ENCODE assay signal across 33 mouse cellular contexts in genomic region chr1:171515557-171515956, GRCm38 (mm10). TPM values are rescaled to one million over a fixed set of nuclear protein-coding genes. Genes with fewer than 3 reads are reported as not detected.
"Had no signal": no experiment of that assay in that cellular context is flagged by ENCODE, and none has a peak within 500 bp of the region (broad histone marks: within the 10 kb centered on the region; RNA-seq: fewer than 3 reads in every experiment).

No protein-coding gene starts in this region.

- H3K27me3 ChIP-seq: limb, embryonic 12.5 days; limb, embryonic 13.5 days; limb, embryonic 15.5 days; liver, embryonic 12.5 days; liver, embryonic 13.5 days; liver, embryonic 15.5 days; lung, embryonic 15.5 days; midbrain, embryonic 12.5 days; midbrain, embryonic 13.5 days; midbrain, embryonic 15.5 days had no signal

- H3K36me3 ChIP-seq: limb, embryonic 10.5 days; limb, embryonic 12.5 days; limb, embryonic 13.5 days; limb, embryonic 15.5 days; liver, embryonic 12.5 days; liver, embryonic 13.5 days; liver, embryonic 15.5 days; lung, embryonic 15.5 days; midbrain, embryonic 10.5 days; midbrain, embryonic 12.5 days; midbrain, embryonic 13.5 days; midbrain, embryonic 15.5 days had no signal

- H3K9me3 ChIP-seq: limb, embryonic 10.5 days; limb, embryonic 12.5 days; limb, embryonic 13.5 days; limb, embryonic 15.5 days; liver, embryonic 12.5 days; liver, embryonic 13.5 days; liver, embryonic 15.5 days; lung, embryonic 15.5 days; midbrain, embryonic 12.5 days; midbrain, embryonic 13.5 days; midbrain, embryonic 15.5 days had no signal

- H3K27ac ChIP-seq: left cerebral cortex, adult 2 months; limb, embryonic 10.5 days; limb, embryonic 12.5 days; limb, embryonic 13.5 days; limb, embryonic 15.5 days; liver, embryonic 12.5 days; liver, embryonic 13.5 days; liver, embryonic 14.5 days; liver, embryonic 15.5 days; lung, embryonic 15.5 days; macrophage; midbrain, embryonic 10.5 days; midbrain, embryonic 12.5 days; midbrain, embryonic 13.5 days; midbrain, embryonic 15.5 days had no signal

- H3K9ac ChIP-seq: limb, embryonic 12.5 days; limb, embryonic 13.5 days; limb, embryonic 15.5 days; liver, embryonic 12.5 days; liver, embryonic 13.5 days; liver, embryonic 14.5 days; liver, embryonic 15.5 days; liver, postnatal 0 days; lung, embryonic 14.5 days; lung, embryonic 15.5 days; midbrain, embryonic 12.5 days; midbrain, embryonic 13.5 days; midbrain, embryonic 15.5 days had no signal

- DNase-seq: left cerebral cortex, postnatal 4 days; liver; liver, embryonic 13.5 days; lung, adult 18-20 months; lung, adult 2 months; lung, embryonic 14.5 days; lung, postnatal 10 days; lung, postnatal 4 days; midbrain, embryonic 14.5 days had no signal

- H3K4me3 ChIP-seq: left cerebral cortex, adult 2 months; limb, embryonic 10.5 days; limb, embryonic 12.5 days; limb, embryonic 13.5 days; limb, embryonic 15.5 days; liver, embryonic 12.5 days; liver, embryonic 13.5 days; liver, embryonic 15.5 days; lung, embryonic 15.5 days; midbrain, embryonic 10.5 days; midbrain, embryonic 12.5 days; midbrain, embryonic 13.5 days; midbrain, embryonic 15.5 days; myocyte had no signal

- ATAC-seq: liver, embryonic 12.5 days; liver, postnatal 0 days; midbrain, embryonic 13.5 days; midbrain, embryonic 15.5 days; midbrain, embryonic 16.5 days had no signal

- H3K4me2 ChIP-seq: limb, embryonic 12.5 days; limb, embryonic 13.5 days; limb, embryonic 15.5 days; liver, embryonic 11.5 days; liver, embryonic 12.5 days; liver, embryonic 13.5 days; liver, embryonic 15.5 days; lung, embryonic 14.5 days; lung, embryonic 15.5 days; midbrain, embryonic 11.5 days; midbrain, embryonic 12.5 days; midbrain, embryonic 13.5 days; midbrain, embryonic 15.5 days had no signal

- H3K4me1 ChIP-seq: limb, embryonic 10.5 days; limb, embryonic 12.5 days; limb, embryonic 13.5 days; limb, embryonic 15.5 days; liver, embryonic 12.5 days; liver, embryonic 13.5 days; liver, embryonic 15.5 days; lung, embryonic 15.5 days; midbrain, embryonic 12.5 days; midbrain, embryonic 13.5 days; midbrain, embryonic 15.5 days had no signal

RNA-seq across cellular contexts. Expression of gene Itln1, which starts 19.5 kb away (rescaled TPM):
- polyA plus RNA-seq: limb, embryonic 10.5 days; limb, embryonic 11.5 days; limb, embryonic 12.5 days; limb, embryonic 13.5 days; limb, embryonic 15.5 days; liver, adult 2 months; liver, embryonic 11.5 days; liver, embryonic 12.5 days; liver, embryonic 13.5 days; liver, embryonic 14.5 days; liver, embryonic 15.5 days; liver, embryonic 16.5 days; liver, postnatal 0 days; lung, embryonic 14.5 days; lung, embryonic 15.5 days; macrophage; midbrain, embryonic 10.5 days; midbrain, embryonic 11.5 days; midbrain, embryonic 12.5 days; midbrain, embryonic 13.5 days; midbrain, embryonic 14.5 days; midbrain, embryonic 15.5 days; midbrain, embryonic 16.5 days; midbrain, postnatal 0 days; myocyte; neural tube, embryonic 11.5 days had no signal

RNA-seq across cellular contexts. Expression of gene Cd244a, which starts 43.4 kb away (rescaled TPM):
- polyA plus RNA-seq: limb, embryonic 10.5 days; limb, embryonic 11.5 days; lung, embryonic 14.5 days; midbrain, embryonic 10.5 days; midbrain, embryonic 11.5 days; midbrain, embryonic 12.5 days; midbrain, embryonic 13.5 days; midbrain, embryonic 15.5 days; midbrain, embryonic 16.5 days; midbrain, postnatal 0 days had no signal
